Mouse (Mus musculus) lung, embryonic 15.5 days (tissue): Measurements from ENCODE around the gene Atg13. TPM values are rescaled to one million over a fixed set of nuclear protein-coding genes. Genes with fewer than 3 reads are reported as not detected.
"Not testable (repeated sequence)": the region's sequence is repeated elsewhere in the genome, so short reads cannot be mapped to it uniquely, and the experiment has no call there.

Source experiments
- ATAC-seq: fragments of 200-750 bp; cut with Nextera tagmentation; 2 replicates; pipeline ENCODE4 v1.8.0; 2017; ENCODE audit warnings: moderate number of reproducible peaks, borderline replicate concordance; ENCODE audit not compliant: low FRiP score, low TSS enrichment; ENCODE audit errors: extremely low read depth
- H3K27ac ChIP-seq: fragments of 300-500 bp; sonication (generic); 2 replicates; pipeline ENCODE4 v1.5.1; 2015; ENCODE audit warnings: moderate library complexity, mild to moderate bottlenecking, inconsistent platforms
- H3K27me3 ChIP-seq: fragments of 300-500 bp; sonication (generic); 2 replicates; pipeline ENCODE4 v1.6.1; 2015; ENCODE audit warnings: inconsistent platforms
- H3K36me3 ChIP-seq: fragments of 300-500 bp; sonication (generic); 2 replicates; pipeline ENCODE4 v1.6.1; 2015; ENCODE audit warnings: inconsistent platforms
- H3K4me1 ChIP-seq: fragments of 300-500 bp; sonication (generic); 2 replicates; pipeline ENCODE4 v1.6.1; 2015; ENCODE audit warnings: inconsistent platforms
- H3K4me2 ChIP-seq: fragments of 300-500 bp; sonication (generic); 2 replicates; pipeline ENCODE4 v1.6.1; 2015; ENCODE audit warnings: inconsistent platforms, mild to moderate bottlenecking, moderate library complexity
- H3K4me3 ChIP-seq: fragments of 300-500 bp; sonication (generic); 2 replicates; pipeline ENCODE4 v1.5.1; 2015; ENCODE audit warnings: mild to moderate bottlenecking, inconsistent platforms
- H3K9ac ChIP-seq: fragments of 300-500 bp; sonication (generic); 2 replicates; pipeline ENCODE4 v1.6.1; 2015; ENCODE audit warnings: inconsistent platforms
- H3K9me3 ChIP-seq: fragments of 300-500 bp; sonication (generic); 2 replicates; pipeline ENCODE4 v1.6.1; 2016; ENCODE audit warnings: inconsistent platforms
- WGBS: fragments of 180-500 bp; shearing (Covaris S2); methylation state at CpG from one replicate; pipeline ENCODE4 v1.1.7; 2015; 5-methylcytosine and 5-hydroxymethylcytosine counted together
- polyA plus RNA-seq: library from polyadenylated mRNA; unstranded; fragments of >200 nt; fragmentation: Nextera tagmentation; extraction: Ambion mirVana; gene quantifications from 2 replicates; pipeline ENCODE4 v1.2.1, GENCODE M21; 2015

Atg13 gene
- 22.4 and 22.8 TPM in 2 replicates for polyA plus RNA-seq

GRCm38 (mm10) chr2:91710272-91711234, at the start of gene Atg13, which contains the start of gene Harbi1:
Gene Atg13 (minus strand): TSS chr2:91710576.
Gene Harbi1 (plus strand): TSS chr2:91710852.
- ATAC-seq: peak; percentile 99
- Histone ChIP-seq H3K36me3 (no peaks in the 10 kb centered on the region), H3K4me3 (peak within 1 kb of the TSS; percentile 97), H3K4me2 (peak within 1 kb of the TSS; percentile 80), H3K27me3 (no peaks in the 10 kb centered on the region), H3K9me3 (no peaks in the 10 kb centered on the region), H3K9ac (peak within 1 kb of the TSS; percentile 81), H3K27ac (peak within 1 kb of the TSS; percentile 75), H3K4me1 (peaks cover 18% of the 10 kb centered on the region)
- WGBS: under 1% methylated on average over 66 of the region's 66 CpGs

DNA sequence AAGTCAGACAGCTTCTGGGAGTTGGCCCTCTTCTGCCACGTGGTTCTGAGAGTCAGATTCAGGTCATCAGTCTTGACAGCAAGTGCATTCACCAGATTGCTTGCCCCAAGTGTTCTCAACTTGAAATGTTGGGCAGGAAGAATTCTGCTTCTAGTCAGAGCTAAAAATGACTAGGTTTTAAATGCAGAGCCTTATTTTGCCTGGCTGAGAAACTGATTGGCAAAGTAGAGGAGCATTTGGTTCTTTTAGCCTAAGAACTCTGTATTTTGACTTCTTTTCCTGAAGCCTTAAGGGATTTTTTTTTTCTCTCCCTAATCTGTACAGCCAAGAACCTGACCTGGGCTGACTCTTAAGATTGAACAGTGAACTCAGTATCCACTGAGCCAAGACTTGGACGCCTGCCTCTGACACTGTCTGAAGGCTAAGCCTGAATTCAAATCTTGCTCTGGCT, 39.5 kb upstream of the Atg13 start:
- 38% methylated on average over 2 of the region's 2 CpGs for WGBS

DNA sequence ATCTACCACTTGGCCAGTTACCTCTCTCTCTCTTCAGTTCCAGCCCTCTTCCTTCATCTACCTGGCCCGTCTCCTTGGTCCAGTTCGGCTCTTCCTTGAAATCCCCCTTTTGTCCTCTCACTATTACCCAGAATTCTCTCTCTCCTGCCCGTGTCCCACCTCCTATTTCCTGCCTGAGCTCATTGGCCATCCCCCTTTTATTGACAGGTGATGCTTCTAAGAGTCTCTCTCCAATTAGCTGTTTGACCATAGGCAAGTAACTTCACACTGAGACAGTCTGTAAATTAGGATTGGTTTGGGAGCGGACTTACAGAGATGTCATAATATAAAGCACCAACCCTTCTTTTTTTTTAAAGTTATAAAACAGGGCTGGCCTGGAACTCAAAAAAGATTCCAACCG, 34.3 kb upstream of the Atg13 start:
- H3K9me3 ChIP-seq: no peaks in the 10 kb centered on the region
- no peaks in the 10 kb centered on the region for H3K4me1 ChIP-seq
- ATAC-seq: no peak
- no peak overlapping the region for H3K27ac ChIP-seq
- no peaks in the 10 kb centered on the region for H3K27me3 ChIP-seq
- no peak overlapping the region for H3K4me3 ChIP-seq
- H3K4me2 ChIP-seq: no peak overlapping the region
- H3K9ac ChIP-seq: no peak overlapping the region
- no peaks in the 10 kb centered on the region for H3K36me3 ChIP-seq
- WGBS: 85% methylated on average over 5 of the region's 5 CpGs

More for the DNA sequence above, 39.5 kb upstream of the Atg13 start:
- Histone ChIP-seq H3K27me3 (no peaks in the 10 kb centered on the region), H3K9me3 (no peaks in the 10 kb centered on the region), H3K4me3 (no peak overlapping the region), H3K27ac (no peak overlapping the region), H3K4me2 (no peak overlapping the region), H3K36me3 (no peaks in the 10 kb centered on the region), H3K9ac (no peak overlapping the region), H3K4me1 (0 out of 2 replicates have a peak, but pooled peaks cover 3% of the 10 kb centered on the region)
- ATAC-seq: no peak

DNA sequence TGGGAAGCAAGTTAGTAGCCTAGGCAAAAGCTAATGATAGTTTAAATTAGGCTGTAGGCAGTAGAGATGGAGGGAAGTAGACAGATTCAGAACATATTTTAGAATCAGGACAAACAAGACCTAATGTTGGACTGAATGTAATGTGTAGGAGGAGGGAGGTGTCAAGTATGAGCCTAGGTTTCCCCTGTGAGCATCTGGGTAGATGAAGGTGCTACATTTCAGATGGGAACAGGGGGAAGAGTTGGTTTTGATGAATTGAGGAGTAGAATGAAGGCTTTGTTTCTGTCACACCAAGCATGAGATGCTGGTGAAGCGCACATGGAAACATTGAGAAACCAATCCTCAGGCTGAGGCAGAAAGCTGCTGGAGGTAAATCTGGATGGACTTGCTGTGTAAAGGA, 29.2 kb upstream of the Atg13 start:
- H3K27ac ChIP-seq: no peak overlapping the region
- H3K4me1 ChIP-seq: no peaks in the 10 kb centered on the region
- no peaks in the 10 kb centered on the region for H3K9me3 ChIP-seq
- ATAC-seq: no peak
- WGBS: 97% methylated on average over 1 of the region's 1 CpGs
- H3K9ac ChIP-seq: no peak overlapping the region
- H3K36me3 ChIP-seq: no peaks in the 10 kb centered on the region
- no peaks in the 10 kb centered on the region for H3K27me3 ChIP-seq
- H3K4me2 ChIP-seq: no peak overlapping the region
- H3K4me3 ChIP-seq: no peak overlapping the region

DNA sequence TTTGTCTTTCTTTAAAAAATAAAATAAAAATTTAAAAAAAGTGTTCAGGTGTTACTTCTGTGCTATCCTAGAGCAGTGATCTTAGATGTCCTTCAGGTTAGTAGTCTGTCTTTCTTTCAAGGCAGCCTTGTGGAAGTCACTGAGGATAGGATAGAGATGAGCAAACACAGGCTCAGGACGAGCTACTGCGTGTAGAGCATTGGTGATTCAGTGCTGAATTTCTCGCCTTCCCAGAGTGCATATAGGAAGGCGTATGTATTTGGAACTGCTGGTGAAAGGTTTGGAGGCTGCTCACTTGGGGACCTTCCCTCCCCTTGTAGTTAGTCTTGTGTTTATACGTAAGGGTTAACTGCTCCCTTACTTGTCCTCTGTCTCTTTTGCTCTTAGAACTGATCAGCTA, 24.8 kb upstream of the Atg13 start:
- Histone ChIP-seq H3K4me1 (peaks cover 4% of the 10 kb centered on the region; the same call in 1 of the 2 replicates), H3K4me2 (no peak overlapping the region), H3K36me3 (no peaks in the 10 kb centered on the region), H3K9ac (no peak overlapping the region), H3K27ac (no peak overlapping the region), H3K9me3 (no peaks in the 10 kb centered on the region), H3K27me3 (no peaks in the 10 kb centered on the region), H3K4me3 (no peak overlapping the region)
- 90% methylated on average over 5 of the region's 5 CpGs for WGBS
- no peak for ATAC-seq

- ATAC-seq: peak; percentile 87
- WGBS: 1% methylated on average over 68 of the region's 68 CpGs
- H3K27ac ChIP-seq: peak within 1 kb of the TSS; percentile 94
- H3K4me2 ChIP-seq: peak within 1 kb of the TSS; percentile 75
- no peaks in the 10 kb centered on the region for H3K27me3 ChIP-seq
- no peaks in the 10 kb centered on the region for H3K36me3 ChIP-seq
- peak within 1 kb of the TSS; percentile 93 for H3K4me3 ChIP-seq
- peaks cover 4% of the 10 kb centered on the region; the same call in 1 of the 2 replicates for H3K4me1 ChIP-seq
- H3K9me3 ChIP-seq: no peaks in the 10 kb centered on the region
- H3K9ac ChIP-seq: peak within 1 kb of the TSS; percentile 89
Observed at GRCm38 (mm10) chr2:91729971-91730821, 19.8 kb upstream of the Atg13 start, which contains the start of gene Ambra1. Gene Ambra1 (plus strand): TSS chr2:91730134.

GRCm38 (mm10) chr2:91729571-91729970, 19.2 kb upstream of the Atg13 start:
- H3K4me3 ChIP-seq: peak overlapping the region; percentile 93
- H3K9me3 ChIP-seq: no peaks in the 10 kb centered on the region
- H3K27me3 ChIP-seq: no peaks in the 10 kb centered on the region
- no peaks in the 10 kb centered on the region for H3K36me3 ChIP-seq
- peak overlapping the region; percentile 89 for H3K9ac ChIP-seq
- H3K27ac ChIP-seq: peak overlapping the region; percentile 24; the same call in 1 of the 2 replicates
- no peak; the same call in 1 of the 2 replicates for ATAC-seq
- peak overlapping the region; percentile 55 for H3K4me2 ChIP-seq
- peaks cover 4% of the 10 kb centered on the region; the same call in 1 of the 2 replicates for H3K4me1 ChIP-seq
- WGBS: 11% methylated on average over 4 of the region's 4 CpGs

DNA sequence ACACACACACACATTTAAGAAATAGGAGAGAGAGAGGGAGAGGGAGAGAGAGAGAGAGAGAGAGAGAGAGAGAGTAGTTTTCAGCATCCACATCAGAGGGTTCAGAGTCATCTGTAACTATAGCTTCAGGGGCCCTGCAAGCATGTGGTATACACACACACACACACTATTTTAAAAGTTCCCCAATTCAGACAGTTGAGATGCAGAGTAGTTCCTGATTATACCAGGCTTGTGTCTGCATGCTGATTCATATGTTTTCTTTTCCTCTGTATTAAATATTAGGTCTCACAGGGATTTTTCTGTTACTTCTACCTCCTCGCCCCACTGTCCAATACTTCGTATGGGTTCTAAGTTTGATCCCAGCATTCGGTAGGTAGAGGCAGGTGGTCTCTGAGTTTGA, 16.6 kb upstream of the Atg13 start:
- Histone ChIP-seq H3K27me3 (no peaks in the 10 kb centered on the region), H3K4me1 (peaks cover 4% of the 10 kb centered on the region; the same call in 1 of the 2 replicates), H3K4me2 (no peak overlapping the region), H3K9ac (no peak overlapping the region), H3K9me3 (no peaks in the 10 kb centered on the region), H3K27ac (no peak overlapping the region), H3K4me3 (no peak overlapping the region), H3K36me3 (no peaks in the 10 kb centered on the region)
- WGBS: 92% methylated on average over 3 of the region's 3 CpGs
- ATAC-seq: no peak

DNA sequence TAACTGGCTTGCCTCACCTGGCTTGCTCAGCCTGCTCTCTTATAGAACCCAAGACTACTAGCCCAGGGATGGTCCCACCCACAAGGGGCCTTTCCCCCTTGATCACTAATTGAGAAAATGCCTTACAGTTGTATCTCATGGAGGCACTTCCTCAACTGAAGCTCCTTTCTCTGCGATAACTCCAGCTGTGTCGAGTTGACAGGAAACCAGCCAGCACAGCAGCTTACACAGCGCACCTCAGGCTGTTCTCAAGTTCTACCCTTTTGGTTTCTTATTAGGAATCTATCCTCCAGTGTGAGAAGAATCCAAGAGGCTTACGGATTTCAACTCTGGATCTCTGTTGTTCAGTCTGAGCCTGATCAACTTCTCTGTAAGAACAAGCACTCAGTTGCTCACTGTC, 15.1 kb upstream of the Atg13 start:
- H3K9me3 ChIP-seq, H3K9ac ChIP-seq, H3K27ac ChIP-seq, H3K4me3 ChIP-seq, ATAC-seq, H3K4me2 ChIP-seq, H3K27me3 ChIP-seq, H3K4me1 ChIP-seq, H3K36me3 ChIP-seq: not testable (repeated sequence)
- whole genome bisulfite sequencing: 51% methylated on average over 4 of the region's 4 CpGs

GRCm38 (mm10) chr2:91724716-91725115, 14.3 kb upstream of the Atg13 start:
- Histone ChIP-seq H3K9ac (no peak overlapping the region), H3K9me3 (no peaks in the 10 kb centered on the region), H3K4me1 (no peaks in the 10 kb centered on the region), H3K27ac (no peak overlapping the region), H3K4me2 (no peak overlapping the region), H3K27me3 (no peaks in the 10 kb centered on the region), H3K36me3 (no peaks in the 10 kb centered on the region; the same call in 1 of the 2 replicates), H3K4me3 (no peak overlapping the region)
- 55% methylated on average over 2 of the region's 2 CpGs for WGBS
- no peak for ATAC-seq

- H3K4me2 ChIP-seq: no peak overlapping the region
- no peaks in the 10 kb centered on the region for H3K27me3 ChIP-seq
- H3K9ac ChIP-seq: no peak overlapping the region
- H3K36me3 ChIP-seq: no peaks in the 10 kb centered on the region; the same call in 1 of the 2 replicates
- no peaks in the 10 kb centered on the region for H3K9me3 ChIP-seq
- H3K4me3 ChIP-seq: no peak overlapping the region
- H3K4me1 ChIP-seq: no peaks in the 10 kb centered on the region
- no peak overlapping the region for H3K27ac ChIP-seq
- no peak for ATAC-seq
Observed at GRCm38 (mm10) chr2:91723951-91724350, 13.6 kb upstream of the Atg13 start.
